In genomic region chr9:102861789-102862188, GRCm38 (mm10) we compare ENCODE assay signal across 15 mouse cellular contexts. TPM values are rescaled to one million over a fixed set of nuclear protein-coding genes. Genes with fewer than 3 reads are reported as not detected.
A peak's percentile ranks its signal among the peaks of the same experiment; 100 is the strongest.
DNase-seq lines count a peak whose midpoint lies in the region; ATAC-seq and TF ChIP-seq lines count a peak whose summit lies in the region.
"Had no signal": no experiment of that assay in that cellular context is flagged by ENCODE, and none has a peak within 500 bp of the region (broad histone marks: within the 10 kb centered on the region; RNA-seq: fewer than 3 reads in every experiment).

No protein-coding gene starts in this region.

- no peak for TF ChIP-seq EP300 in heart, postnatal 0 days (IDR thresholded peaks at IDR 0.05; ENCODE audit: low read depth)

- WGBS in heart, postnatal 0 days = 49% methylated on average over 7 of the region's 7 CpGs
- WGBS in heart, embryonic 11.5 days (ENCODE audit: insufficient replicate concordance) = 70% methylated on average over 7 of the region's 7 CpGs
- WGBS in intestine, embryonic 14.5 days = 65% methylated on average over 7 of the region's 7 CpGs
- WGBS in kidney, adult 2 months = 45% methylated on average over 7 of the region's 7 CpGs
- WGBS in limb, embryonic 10.5 days = 80% methylated on average over 7 of the region's 7 CpGs
- WGBS in neural tube, embryonic 15.5 days = 85% methylated on average over 7 of the region's 7 CpGs
- 91% methylated on average over 7 of the region's 7 CpGs for WGBS in forebrain, embryonic 11.5 days

- peaks cover 2% of the 10 kb centered on the region; the same call in 1 of the 2 replicates for H3K36me3 ChIP-seq in heart, postnatal 0 days (replicated peaks; ENCODE audit: control insufficient read depth, insufficient read depth, low read length)
- H3K36me3 ChIP-seq in heart, embryonic 11.5 days (ENCODE audit: control insufficient read depth, insufficient read depth, low read length) = peaks cover 3% of the 10 kb centered on the region; the same call in 1 of the 2 replicates
- H3K36me3 ChIP-seq in intestine, embryonic 14.5 days (ENCODE audit: control insufficient read depth, insufficient read depth, low read length) = peaks cover 9% of the 10 kb centered on the region; the same call in 1 of the 2 replicates
- H3K36me3 ChIP-seq in kidney, adult 2 months (ENCODE audit: control insufficient read depth, insufficient read depth, low read length) = no peaks in the 10 kb centered on the region
- peaks cover 59% of the 10 kb centered on the region for H3K36me3 ChIP-seq in limb, embryonic 10.5 days
- H3K36me3 ChIP-seq in neural tube, embryonic 15.5 days = no peaks in the 10 kb centered on the region
- peaks cover 2% of the 10 kb centered on the region; the same call in 1 of the 2 replicates for H3K36me3 ChIP-seq in forebrain, embryonic 11.5 days (ENCODE audit: control insufficient read depth, insufficient read depth, low read length)

- H3K4me2 ChIP-seq in heart, postnatal 0 days (ENCODE audit: low read depth, low read length) = no peak overlapping the region
- H3K4me2 ChIP-seq in heart, embryonic 11.5 days = no peak overlapping the region
- H3K4me2 ChIP-seq in intestine, embryonic 14.5 days (ENCODE audit: low read length) = no peak overlapping the region
- no peak overlapping the region for H3K4me2 ChIP-seq in neural tube, embryonic 15.5 days
- no peak overlapping the region for H3K4me2 ChIP-seq in forebrain, embryonic 11.5 days (ENCODE audit: low read depth, low read length, severe bottlenecking)
- H3K4me2 ChIP-seq: midbrain, embryonic 15.5 days; neural tube, embryonic 12.5 days had no signal

- H3K27me3 ChIP-seq in heart, postnatal 0 days (ENCODE audit: control insufficient read depth, insufficient read depth, low read length) = no peaks in the 10 kb centered on the region
- no peaks in the 10 kb centered on the region for H3K27me3 ChIP-seq in heart, embryonic 11.5 days (ENCODE audit: control insufficient read depth, insufficient read depth, low read length)
- H3K27me3 ChIP-seq in intestine, embryonic 14.5 days (replicated peaks; ENCODE audit: control insufficient read depth, insufficient read depth, low read length) = no peaks in the 10 kb centered on the region
- H3K27me3 ChIP-seq in kidney, adult 2 months (replicated peaks; ENCODE audit: control insufficient read depth, insufficient read depth, low read length) = no peaks in the 10 kb centered on the region
- no peaks in the 10 kb centered on the region for H3K27me3 ChIP-seq in limb, embryonic 10.5 days (ENCODE audit: low read depth, poor library complexity, severe bottlenecking)
- no peaks in the 10 kb centered on the region for H3K27me3 ChIP-seq in neural tube, embryonic 15.5 days (replicated peaks)
- H3K27me3 ChIP-seq in forebrain, embryonic 11.5 days (ENCODE audit: control insufficient read depth, insufficient read depth, low read length) = no peaks in the 10 kb centered on the region
- H3K27me3 ChIP-seq: midbrain, embryonic 15.5 days; neural tube, embryonic 12.5 days had no signal

- TF ChIP-seq POLR2A in kidney, adult 2 months (IDR thresholded peaks at IDR 0.05; ENCODE audit: low read depth, low read length) = no peak

- H3K9me3 ChIP-seq in heart, postnatal 0 days (replicated peaks; ENCODE audit: control insufficient read depth, low read length) = no peaks in the 10 kb centered on the region
- no peaks in the 10 kb centered on the region; the same call in 1 of the 2 replicates for H3K9me3 ChIP-seq in heart, embryonic 11.5 days (replicated peaks; ENCODE audit: control insufficient read depth, low read length)
- 0 out of 2 replicates have a peak, but pooled peaks cover 7% of the 10 kb centered on the region for H3K9me3 ChIP-seq in intestine, embryonic 14.5 days (ENCODE audit: control insufficient read depth, low read length)
- H3K9me3 ChIP-seq in limb, embryonic 10.5 days (replicated peaks) = no peaks in the 10 kb centered on the region
- no peaks in the 10 kb centered on the region for H3K9me3 ChIP-seq in neural tube, embryonic 15.5 days (replicated peaks)
- H3K9me3 ChIP-seq in forebrain, embryonic 11.5 days (ENCODE audit: control insufficient read depth, low read length) = no peaks in the 10 kb centered on the region
- H3K9me3 ChIP-seq: midbrain, embryonic 15.5 days; neural tube, embryonic 12.5 days had no signal

- H3K4me1 ChIP-seq in heart, postnatal 0 days (ENCODE audit: control insufficient read depth, insufficient read depth) = peaks cover 41% of the 10 kb centered on the region
- H3K4me1 ChIP-seq in heart, embryonic 11.5 days (ENCODE audit: control insufficient read depth, insufficient read depth, low read length) = peaks cover 52% of the 10 kb centered on the region
- peaks cover 42% of the 10 kb centered on the region for H3K4me1 ChIP-seq in intestine, embryonic 14.5 days (replicated peaks; ENCODE audit: control insufficient read depth, insufficient read depth, low read length)
- peaks cover 19% of the 10 kb centered on the region; the same call in 1 of the 2 replicates for H3K4me1 ChIP-seq in kidney, adult 2 months (ENCODE audit: control insufficient read depth, insufficient read depth, low read length)
- H3K4me1 ChIP-seq in limb, embryonic 10.5 days = peaks cover 72% of the 10 kb centered on the region
- H3K4me1 ChIP-seq in neural tube, embryonic 15.5 days = peaks cover 54% of the 10 kb centered on the region
- peaks cover 8% of the 10 kb centered on the region; the same call in 1 of the 2 replicates for H3K4me1 ChIP-seq in forebrain, embryonic 11.5 days (replicated peaks; ENCODE audit: control insufficient read depth, insufficient read depth, low read length)

- 0 out of 2 replicates have a peak overlapping the region, but pooled peaks have one; percentile 10 for H3K9ac ChIP-seq in heart, postnatal 0 days (replicated peaks; ENCODE audit: low read depth, low read length)
- H3K9ac ChIP-seq in heart, embryonic 11.5 days (ENCODE audit: low read depth, low read length) = no peak overlapping the region
- no peak overlapping the region for H3K9ac ChIP-seq in intestine, embryonic 14.5 days (ENCODE audit: low read length)
- no peak overlapping the region for H3K9ac ChIP-seq in neural tube, embryonic 15.5 days (replicated peaks)
- H3K9ac ChIP-seq in forebrain, embryonic 11.5 days (ENCODE audit: low read length) = no peak overlapping the region
- H3K9ac ChIP-seq: midbrain, embryonic 15.5 days; neural tube, embryonic 12.5 days had no signal

- peak overlapping the region; percentile 62 for H3K27ac ChIP-seq in heart, postnatal 0 days (ENCODE audit: low read depth)
- H3K27ac ChIP-seq in heart, embryonic 11.5 days (ENCODE audit: low read depth, low read length) = no peak overlapping the region
- 0 out of 2 replicates have a peak overlapping the region, but pooled peaks have one; percentile 2 for H3K27ac ChIP-seq in intestine, embryonic 14.5 days (ENCODE audit: low read depth)
- H3K27ac ChIP-seq in kidney, adult 2 months (ENCODE audit: insufficient read depth, low read depth, low read length) = no peak overlapping the region
- peak overlapping the region; percentile 21; the same call in 1 of the 2 replicates for H3K27ac ChIP-seq in limb, embryonic 10.5 days
- H3K27ac ChIP-seq in neural tube, embryonic 15.5 days (replicated peaks) = no peak overlapping the region
- H3K27ac ChIP-seq in forebrain, embryonic 11.5 days (ENCODE audit: low read depth, low read length) = no peak overlapping the region
- H3K27ac ChIP-seq: forebrain, embryonic 10.5 days; midbrain, embryonic 15.5 days; neural tube, embryonic 12.5 days had no signal

- H3K4me3 ChIP-seq in heart, postnatal 0 days (ENCODE audit: low read depth, low read length) = no peak overlapping the region
- no peak overlapping the region for H3K4me3 ChIP-seq in heart, embryonic 11.5 days (ENCODE audit: low read depth, low read length)
- H3K4me3 ChIP-seq in intestine, embryonic 14.5 days (ENCODE audit: low read depth, low read length) = no peak overlapping the region
- H3K4me3 ChIP-seq in kidney, adult 2 months (ENCODE audit: insufficient read depth, low read depth, low read length) = no peak overlapping the region
- no peak overlapping the region for H3K4me3 ChIP-seq in limb, embryonic 10.5 days
- no peak overlapping the region for H3K4me3 ChIP-seq in neural tube, embryonic 15.5 days (replicated peaks)
- H3K4me3 ChIP-seq in forebrain, embryonic 11.5 days (ENCODE audit: low read depth, low read length) = no peak overlapping the region
- H3K4me3 ChIP-seq: forebrain, embryonic 10.5 days; midbrain, embryonic 15.5 days; neural tube, embryonic 12.5 days had no signal

- no peak for ATAC-seq in heart, postnatal 0 days (ENCODE audit: insufficient read depth, low read depth)
- ATAC-seq in heart, embryonic 11.5 days (replicated peaks; ENCODE audit: insufficient number of reproducible peaks, low FRiP score, low TSS enrichment) = no peak
- ATAC-seq in intestine, embryonic 14.5 days (replicated peaks; ENCODE audit: low FRiP score, low TSS enrichment, low read depth) = no peak
- no peak for ATAC-seq in neural tube, embryonic 15.5 days (ENCODE audit: low FRiP score)
- no peak for ATAC-seq in forebrain, embryonic 11.5 days (replicated peaks; ENCODE audit: low FRiP score)
- ATAC-seq: midbrain, embryonic 15.5 days had no signal

- no peak for DNase-seq in heart, postnatal 0 days (ENCODE audit: low spot score)
- no peak for DNase-seq in intestine, embryonic 14.5 days (ENCODE audit: low spot score)
- DNase-seq in kidney, adult 2 months = peak; percentile 84
- no peak for DNase-seq in limb, embryonic 10.5 days (ENCODE audit: low spot score)
- DNase-seq in forebrain, embryonic 11.5 days (ENCODE audit: low spot score) = no peak
- no peak for DNase-seq in embryo, embryonic 9.5 days (ENCODE audit: extremely low spot score)
- DNase-seq: cerebellum, adult 11-12 months; embryo, embryonic 11 days; retina, postnatal 1 day; spleen, adult 18-20 months had no signal

- TF ChIP-seq CTCF in heart, postnatal 0 days (IDR thresholded peaks at IDR 0.05; ENCODE audit: low read depth) = no peak
- no peak for TF ChIP-seq CTCF in kidney, adult 2 months (conservative IDR thresholded peaks at IDR 0.05; ENCODE audit: insufficient read depth, insufficient read length, low read depth, low read length)

RNA-seq across cellular contexts. Expression of gene Ryk, which starts 27.1 kb away (rescaled TPM):
- total RNA-seq in heart, postnatal 0 days (2014; rRNA removed; ENCODE audit: low replicate concordance) = 60.2 and 66.1 TPM in 2 replicates
- polyA plus RNA-seq in heart, postnatal 0 days (2015; fragmentation: Nextera tagmentation; extraction: Ambion mirVana) = 8.2 and 8.8 TPM in 2 replicates
- 17.4 and 20.4 TPM in 2 replicates for polyA plus RNA-seq in heart, embryonic 11.5 days (2014; fragmentation: Nextera tagmentation; extraction: Ambion mirVana)
- 24.4 and 24.9 TPM in 2 replicates for polyA plus RNA-seq in intestine, embryonic 14.5 days (2014; fragmentation: Nextera tagmentation; extraction: Ambion mirVana)
- polyA plus RNA-seq in kidney, adult 2 months (2012; rRNA removed) = 41.2 and 42.7 TPM in 2 replicates
- 17.8 and 18.6 TPM in 2 replicates for polyA plus RNA-seq in limb, embryonic 10.5 days (2016; fragmentation: Nextera tagmentation; extraction: Ambion mirVana)
- 9.7 and 11.1 TPM in 2 replicates for polyA plus RNA-seq in neural tube, embryonic 15.5 days (2015; fragmentation: Nextera tagmentation; extraction: Ambion mirVana)
- 26.3 and 32.8 TPM in 2 replicates for polyA plus RNA-seq in forebrain, embryonic 11.5 days (2014; fragmentation: Nextera tagmentation; extraction: Ambion mirVana)

Comparison
In these comparisons a context has a peak if more than half of its experiments do, and no peak if none do; other contexts are left out.
1. H3K27ac ChIP-seq: peak in heart, postnatal 0 days (single experiment), intestine, embryonic 14.5 days (single experiment) and limb, embryonic 10.5 days (single experiment); none in heart, embryonic 11.5 days (single experiment), kidney, adult 2 months (single experiment), neural tube, embryonic 15.5 days (single experiment) and forebrain, embryonic 11.5 days (single experiment).